In genomic region chr11:105978634-105979033, GRCm38 (mm10) we compare ENCODE assay signal across 30 mouse cellular contexts. TPM values are rescaled to one million over a fixed set of nuclear protein-coding genes. Genes with fewer than 3 reads are reported as not detected.
A peak's percentile ranks its signal among the peaks of the same experiment; 100 is the strongest.
DNase-seq lines count a peak whose midpoint lies in the region; ATAC-seq and TF ChIP-seq lines count a peak whose summit lies in the region.
"Had no signal": no experiment of that assay in that cellular context is flagged by ENCODE, and none has a peak within 500 bp of the region (broad histone marks: within the 10 kb centered on the region; RNA-seq: fewer than 3 reads in every experiment).

No protein-coding gene starts in this region.

- no peak for TF ChIP-seq CTCF in CH12.LX (conservative IDR thresholded peaks at IDR 0.05 in 1 of 2, IDR thresholded peaks at IDR 0.05 in 1 of 2; ENCODE audit: low read depth in 2 of 2, low read length in 2 of 2)
- no peak for TF ChIP-seq CTCF in lung, postnatal 0 days (IDR thresholded peaks at IDR 0.05)
- TF ChIP-seq CTCF in small intestine, adult 2 months (IDR thresholded peaks at IDR 0.05; ENCODE audit: extremely low read depth, insufficient read length, insufficient replicate concordance, low read depth, low read length): no peak

- no peak overlapping the region for H3K9ac ChIP-seq in CH12.LX (ENCODE audit: insufficient read depth, low read depth)
- no peak overlapping the region for H3K9ac ChIP-seq in lung, postnatal 0 days (replicated peaks; ENCODE audit: low read depth)
- H3K9ac ChIP-seq: embryonic facial prominence, embryonic 12.5 days; embryonic facial prominence, embryonic 15.5 days; hindbrain, embryonic 12.5 days; hindbrain, embryonic 15.5 days had no signal

- TF ChIP-seq RAD21 in CH12.LX (IDR thresholded peaks at IDR 0.05; ENCODE audit: low read depth, low read length): no peak

- no peak for DNase-seq in CH12.LX (ENCODE audit: extremely low read depth)
- no peak for DNase-seq in lung, postnatal 0 days (ENCODE audit: low spot score)
- DNase-seq in lung, postnatal 36 days: peak; percentile 72
- no peak for DNase-seq in thymus, postnatal 25 days
- DNase-seq in embryo, embryonic 11 days: no peak
- DNase-seq: adrenal gland, adult 8-10 months; adrenal gland, postnatal 25 days; gastrocnemius, adult 2 months; gastrocnemius, postnatal 14 days; heart, adult 11 months had no signal

- no peaks in the 10 kb centered on the region for H3K4me1 ChIP-seq in CH12.LX (ENCODE audit: control insufficient read depth in 1 of 2, insufficient read depth in 2 of 2)
- H3K4me1 ChIP-seq in lung, postnatal 0 days (ENCODE audit: insufficient read depth, low read depth, low read length): no peaks in the 10 kb centered on the region
- H3K4me1 ChIP-seq in small intestine, adult 2 months (ENCODE audit: control insufficient read depth, insufficient read depth, insufficient read length, low read length): no peaks in the 10 kb centered on the region; the same call in 1 of the 2 replicates
- H3K4me1 ChIP-seq: embryonic facial prominence, embryonic 12.5 days; embryonic facial prominence, embryonic 15.5 days; hindbrain, embryonic 12.5 days; hindbrain, embryonic 15.5 days had no signal

- H3K27ac ChIP-seq in CH12.LX (ENCODE audit: insufficient read depth, low read depth): no peak overlapping the region
- no peak overlapping the region for H3K27ac ChIP-seq in lung, postnatal 0 days (ENCODE audit: low read length)
- 0 out of 2 replicates have a peak overlapping the region, but pooled peaks have one; percentile 12 for H3K27ac ChIP-seq in small intestine, adult 2 months (ENCODE audit: insufficient read depth, low read depth, low read length)
- H3K27ac ChIP-seq: embryonic facial prominence, embryonic 12.5 days; embryonic facial prominence, embryonic 15.5 days; gastrocnemius, adult 2 months; hindbrain, embryonic 12.5 days; hindbrain, embryonic 15.5 days had no signal

- H3K79me2 ChIP-seq in CH12.LX (replicated peaks; ENCODE audit: control insufficient read depth, extremely low read depth, insufficient read depth, poor library complexity, severe bottlenecking): no peaks in the 10 kb centered on the region

- 44% methylated on average over 5 of the region's 5 CpGs for WGBS in lung, postnatal 0 days
- WGBS in small intestine, adult 2 months: 55% methylated on average over 5 of the region's 5 CpGs

- dilution Hi-C loops in CH12.LX (cut with MboI; ENCODE audit: extremely low pct_ligation_motif_present, extremely low pct_unique_long_range_greater_than_20kb, low sequenced_read_pairs): no loop called here

- no peaks in the 10 kb centered on the region for H3K9me3 ChIP-seq in CH12.LX (replicated peaks; ENCODE audit: low read length)
- no peaks in the 10 kb centered on the region for H3K9me3 ChIP-seq in lung, postnatal 0 days (ENCODE audit: low read length)
- H3K9me3 ChIP-seq: embryonic facial prominence, embryonic 12.5 days; embryonic facial prominence, embryonic 15.5 days; hindbrain, embryonic 12.5 days; hindbrain, embryonic 15.5 days had no signal

- H3K4me2 ChIP-seq in CH12.LX (ENCODE audit: insufficient read depth, low read depth, poor library complexity, severe bottlenecking): no peak overlapping the region
- no peak overlapping the region for H3K4me2 ChIP-seq in lung, postnatal 0 days (replicated peaks; ENCODE audit: low read depth, low read length)
- H3K4me2 ChIP-seq: embryonic facial prominence, embryonic 12.5 days; embryonic facial prominence, embryonic 15.5 days; heart, embryonic 11.5 days; hindbrain, embryonic 12.5 days; hindbrain, embryonic 15.5 days had no signal

- no peaks in the 10 kb centered on the region for H3K36me3 ChIP-seq in CH12.LX (replicated peaks in 1 of 2; ENCODE audit: control insufficient read depth in 1 of 2, insufficient read depth in 1 of 2, low read length in 1 of 2)
- no peaks in the 10 kb centered on the region for H3K36me3 ChIP-seq in lung, postnatal 0 days (ENCODE audit: insufficient read depth, low read length)
- H3K36me3 ChIP-seq in small intestine, adult 2 months (ENCODE audit: control insufficient read depth, insufficient read depth, low read length): peaks cover 67% of the 10 kb centered on the region
- H3K36me3 ChIP-seq: embryonic facial prominence, embryonic 12.5 days; embryonic facial prominence, embryonic 15.5 days; hindbrain, embryonic 12.5 days; hindbrain, embryonic 15.5 days had no signal

- in situ Hi-C loops in CH12.LX (cut with MboI; ENCODE audit: low pct_ligation_motif_present, low pct_unique_long_range_greater_than_20kb, low sequenced_read_pairs): no loop called here

- peaks cover 92% of the 10 kb centered on the region for H3K27me3 ChIP-seq in CH12.LX (replicated peaks)
- no peaks in the 10 kb centered on the region for H3K27me3 ChIP-seq in lung, postnatal 0 days (replicated peaks; ENCODE audit: insufficient read depth, low read length)
- H3K27me3 ChIP-seq in small intestine, adult 2 months (ENCODE audit: control insufficient read depth, insufficient read depth, low read length): no peaks in the 10 kb centered on the region
- H3K27me3 ChIP-seq: embryonic facial prominence, embryonic 12.5 days; embryonic facial prominence, embryonic 15.5 days; hindbrain, embryonic 15.5 days had no signal

- H3K4me3 ChIP-seq in CH12.LX (replicated peaks in 1 of 3; ENCODE audit: low read depth in 2 of 3, low read length in 2 of 3, poor library complexity in 1 of 3): no peak overlapping the region
- no peak overlapping the region for H3K4me3 ChIP-seq in lung, postnatal 0 days (ENCODE audit: low read depth, low read length)
- H3K4me3 ChIP-seq in small intestine, adult 2 months (ENCODE audit: low read depth, low read length): no peak overlapping the region
- H3K4me3 ChIP-seq: embryonic facial prominence, embryonic 12.5 days; embryonic facial prominence, embryonic 15.5 days; gastrocnemius, adult 2 months; hindbrain, embryonic 12.5 days; hindbrain, embryonic 15.5 days had no signal

- peak; percentile 32; the same call in 1 of the 2 replicates for ATAC-seq in lung, postnatal 0 days
- ATAC-seq: activated CD4-positive, CD25-positive, alpha-beta regulatory T cell, adult 4 months; CD4-positive, CD25-positive, alpha-beta regulatory T cell, adult 4 months; forebrain, embryonic 16.5 days had no signal

- no peak for TF ChIP-seq POLR2A in CH12.LX (IDR thresholded peaks at IDR 0.05; ENCODE audit: low read depth, low read length)
- TF ChIP-seq POLR2A in small intestine, adult 2 months (IDR thresholded peaks at IDR 0.05; ENCODE audit: low read depth, low read length): no peak

- TF ChIP-seq EP300 in CH12.LX (IDR thresholded peaks at IDR 0.05; ENCODE audit: low read length): no peak
- TF ChIP-seq EP300 in lung, postnatal 0 days (IDR thresholded peaks at IDR 0.05): peak; percentile 52; the same call in 1 of the 2 replicates

TF ChIP-seq in CH12.LX, 34 proteins besides CTCF, POLR2A, EP300 and RAD21:
- TF ChIP-seq BHLHE40 (IDR thresholded peaks at IDR 0.05; ENCODE audit: low read depth, low read length) (peak; percentile 13; the same call in 1 of the 2 replicates), ZC3H11A (IDR thresholded peaks at IDR 0.05; ENCODE audit: low read depth, low read length) (no peak), KAT2A (IDR thresholded peaks at IDR 0.05; ENCODE audit: insufficient replicate concordance, low read length) (no peak), UBTF (IDR thresholded peaks at IDR 0.05; ENCODE audit: low read depth, low read length) (no peak), CHD1 (IDR thresholded peaks at IDR 0.05; ENCODE audit: low read depth, low read length) (no peak)

RNA-seq across cellular contexts. Expression of gene Ace, which starts 10.9 kb away (rescaled TPM):
- total RNA-seq in CH12.LX (2012; rRNA removed): 0.04 and 0.08 TPM in 2 replicates
- not detected in 2 replicates for total RNA-seq in CH12.LX (2014; rRNA removed)
- polyA plus RNA-seq in CH12.LX (2012; ENCODE audit: insufficient read length, low read depth): not detected in 2 replicates
- 73.6 and 74.6 TPM in 2 replicates for polyA plus RNA-seq in lung, postnatal 0 days (2015; fragmentation: Nextera tagmentation; extraction: Ambion mirVana)
- polyA plus RNA-seq in small intestine, adult 2 months (2012; rRNA removed): 176 and 892 TPM in 2 replicates
- polyA plus RNA-seq: CD4-positive, CD25-positive, alpha-beta regulatory T cell, adult 4 months had no signal

RNA-seq across cellular contexts. Expression of gene Ace3, which starts 15.8 kb away (rescaled TPM):
- total RNA-seq in CH12.LX (2012; rRNA removed) (not detected in 2 replicates), CH12.LX (2014; rRNA removed) (not detected in 2 replicates)
- not detected in 2 replicates for polyA plus RNA-seq in CH12.LX (2012; ENCODE audit: insufficient read length, low read depth)
- 2.0 and 2.1 TPM in 2 replicates for polyA plus RNA-seq in lung, postnatal 0 days (2015; fragmentation: Nextera tagmentation; extraction: Ambion mirVana)
- not detected in 2 replicates for polyA plus RNA-seq in small intestine, adult 2 months (2012; rRNA removed)
- total RNA-seq: adrenal gland, adult 8-10 months; adrenal gland, postnatal 25 days; ES-E14; gastrocnemius, adult 2 months; gastrocnemius, postnatal 14 days; gastrocnemius, postnatal 4 days; heart, adult 8-10 months; heart, postnatal 25 days; hematopoietic stem cell, adult 5-6 weeks had no signal
- polyA plus RNA-seq: activated CD4-positive, CD25-positive, alpha-beta regulatory T cell, adult 4 months; brain, embryonic 14.5 days; C2C12; CD4-positive, CD25-positive, alpha-beta regulatory T cell, adult 4 months; embryonic facial prominence, embryonic 12.5 days; embryonic facial prominence, embryonic 15.5 days; forebrain, embryonic 11.5 days; forebrain, embryonic 16.5 days; frontal cortex, adult 2 months; heart, embryonic 11.5 days; heart, embryonic 14.5 days; heart, postnatal 0 days; hindbrain, embryonic 12.5 days; hindbrain, embryonic 15.5 days had no signal

RNA-seq across cellular contexts. Expression of gene Cyb561, which starts 25.5 kb away (rescaled TPM):
- total RNA-seq in CH12.LX (2012; rRNA removed) (2.6 and 3.9 TPM in 2 replicates), CH12.LX (2014; rRNA removed) (0.16 and 0.20 TPM in 2 replicates)
- 0.18 and 0.51 TPM in 2 replicates for polyA plus RNA-seq in CH12.LX (2012; ENCODE audit: insufficient read length, low read depth)
- 70.5 and 72.2 TPM in 2 replicates for polyA plus RNA-seq in lung, postnatal 0 days (2015; fragmentation: Nextera tagmentation; extraction: Ambion mirVana)
- 36.2 and 56.3 TPM in 2 replicates for polyA plus RNA-seq in small intestine, adult 2 months (2012; rRNA removed)

RNA-seq across cellular contexts. Expression of gene Kcnh6, which starts 29.3 kb away (rescaled TPM):
- total RNA-seq in CH12.LX (2012; rRNA removed) (0.13 and 0.25 TPM in 2 replicates), CH12.LX (2014; rRNA removed) (not detected in 2 replicates)
- polyA plus RNA-seq in CH12.LX (2012; ENCODE audit: insufficient read length, low read depth): 0.19 TPM in 2 replicates
- 0.14 and 0.32 TPM in 2 replicates for polyA plus RNA-seq in lung, postnatal 0 days (2015; fragmentation: Nextera tagmentation; extraction: Ambion mirVana)
- 0.88 and 2.6 TPM in 2 replicates for polyA plus RNA-seq in small intestine, adult 2 months (2012; rRNA removed)
- total RNA-seq: gastrocnemius, adult 2 months; gastrocnemius, postnatal 14 days; heart, adult 8-10 months had no signal
- polyA plus RNA-seq: activated CD4-positive, CD25-positive, alpha-beta regulatory T cell, adult 4 months; C2C12 had no signal

RNA-seq across cellular contexts. Expression of gene Dcaf7, which starts 58.0 kb away (rescaled TPM):
- total RNA-seq in CH12.LX (2012; rRNA removed) (71.5 and 71.6 TPM in 2 replicates), CH12.LX (2014; rRNA removed) (74.4 and 79.5 TPM in 2 replicates)
- polyA plus RNA-seq in CH12.LX (2012; ENCODE audit: insufficient read length, low read depth): 83.1 and 93.4 TPM in 2 replicates
- 26.6 and 28.9 TPM in 2 replicates for polyA plus RNA-seq in lung, postnatal 0 days (2015; fragmentation: Nextera tagmentation; extraction: Ambion mirVana)
- polyA plus RNA-seq in small intestine, adult 2 months (2012; rRNA removed): 18.7 and 30.9 TPM in 2 replicates

Comparison
In these comparisons a context has a peak if more than half of its experiments do, and no peak if none do; other contexts are left out.
1. RNA of gene Ace, which starts 10.9 kb away (polyA plus RNA-seq): 176 to 892 TPM in small intestine, adult 2 months and 73.6 to 74.6 TPM in lung, postnatal 0 days; not detected in CH12.LX; every median in the first group is over 10 times any median in the second.
2. RNA of gene Cyb561, which starts 25.5 kb away (polyA plus RNA-seq): 70.5 to 72.2 TPM in lung, postnatal 0 days and 36.2 to 56.3 TPM in small intestine, adult 2 months; 0.18 to 0.51 TPM in CH12.LX; every median in the first group is over 10 times any median in the second.